In genomic region chr14:55495509-55496240, GRCm38 (mm10) we compare ENCODE assay signal across 34 mouse cellular contexts. TPM values are rescaled to one million over a fixed set of nuclear protein-coding genes. Genes with fewer than 3 reads are reported as not detected.
DNase-seq lines count a peak whose midpoint lies in the region; ATAC-seq lines count a peak whose summit lies in the region.
"Had no signal": no experiment of that assay in that cellular context is flagged by ENCODE, and none has a peak within 500 bp of the region (broad histone marks: within the 10 kb centered on the region; RNA-seq: fewer than 3 reads in every experiment).

No protein-coding gene starts in this region.

- 0 out of 2 replicates have a peak overlapping the region, but pooled peaks have one; percentile 58 for H3K27ac ChIP-seq in heart, embryonic 15.5 days
- H3K27ac ChIP-seq: embryonic facial prominence, embryonic 13.5 days; forebrain, embryonic 10.5 days; forebrain, embryonic 15.5 days; gastrocnemius, adult 2 months; hindbrain, embryonic 14.5 days; liver, embryonic 14.5 days; midbrain, embryonic 12.5 days had no signal

- WGBS in heart, embryonic 15.5 days = 66% methylated on average over 20 of the region's 20 CpGs

- peak; percentile 53 for DNase-seq in cerebellum, adult 11 months
- DNase-seq in cerebellum, postnatal 4 days (ENCODE audit: low spot score in 2 of 2) = no peak
- DNase-seq in heart, adult 8-10 months (ENCODE audit: low spot score) = no peak
- peak; percentile 53 for DNase-seq in cerebellum, adult 8-10 months
- DNase-seq in cerebellum, postnatal 25 days = peak; percentile 73 to 82
- no peak for DNase-seq in frontal cortex, postnatal 25 days (ENCODE audit: low spot score in 2 of 2)
- DNase-seq: adrenal gland, adult 8-10 months; gastrocnemius, adult 2 months; kidney, postnatal 14 days; layer of hippocampus, adult 9-11 months; liver; lung, embryonic 14.5 days; lung, postnatal 14 days; thymus, adult 2 months; thymus, postnatal 36 days had no signal

- H3K4me1 ChIP-seq in heart, embryonic 15.5 days (replicated peaks) = peaks cover 28% of the 10 kb centered on the region

- no peak overlapping the region for H3K4me3 ChIP-seq in heart, embryonic 15.5 days
- H3K4me3 ChIP-seq: embryonic facial prominence, embryonic 13.5 days; forebrain, embryonic 10.5 days; forebrain, embryonic 15.5 days; gastrocnemius, adult 2 months; midbrain, embryonic 12.5 days had no signal

- no peaks in the 10 kb centered on the region for H3K36me3 ChIP-seq in heart, embryonic 15.5 days

- no peaks in the 10 kb centered on the region for H3K9me3 ChIP-seq in heart, embryonic 15.5 days (replicated peaks)
- H3K9me3 ChIP-seq: embryonic facial prominence, embryonic 13.5 days; forebrain, embryonic 10.5 days; forebrain, embryonic 15.5 days; midbrain, embryonic 12.5 days had no signal

- no peak overlapping the region for H3K9ac ChIP-seq in heart, embryonic 15.5 days
- H3K9ac ChIP-seq: embryonic facial prominence, embryonic 13.5 days; forebrain, embryonic 15.5 days; hindbrain, embryonic 14.5 days; liver, embryonic 14.5 days; lung, embryonic 14.5 days; midbrain, embryonic 12.5 days had no signal

- peaks cover 4% of the 10 kb centered on the region for H3K27me3 ChIP-seq in heart, embryonic 15.5 days
- H3K27me3 ChIP-seq: CH12.LX; embryonic facial prominence, embryonic 13.5 days; forebrain, embryonic 15.5 days; midbrain, embryonic 12.5 days had no signal

- 0 out of 2 replicates have a peak overlapping the region, but pooled peaks have one; percentile 43 for H3K4me2 ChIP-seq in heart, embryonic 15.5 days
- H3K4me2 ChIP-seq: embryonic facial prominence, embryonic 13.5 days; forebrain, embryonic 15.5 days; hindbrain, embryonic 14.5 days; lung, embryonic 14.5 days; midbrain, embryonic 12.5 days had no signal

- ATAC-seq in heart, embryonic 15.5 days (replicated peaks; ENCODE audit: insufficient number of reproducible peaks, insufficient read depth, low FRiP score, low read depth) = no peak
- no peak for ATAC-seq in granulocyte monocyte progenitor cell, adult 5-6 weeks (replicated peaks; ENCODE audit: poor library complexity, severe bottlenecking)
- ATAC-seq: forebrain, embryonic 15.5 days; intestine, postnatal 0 days had no signal

RNA-seq across cellular contexts. Expression of gene Carmil3, which starts 5.2 kb away (rescaled TPM):
- 1.1 and 1.8 TPM in 2 replicates for polyA plus RNA-seq in heart, embryonic 15.5 days (2015; fragmentation: Nextera tagmentation; extraction: Ambion mirVana)
- total RNA-seq in heart, adult 8-10 months (2022) = 1 to 10 TPM; 2.4 to 3.6 (median 2.4) TPM
- not detected in 2 replicates for total RNA-seq in granulocyte monocyte progenitor cell, adult 5-6 weeks (2014; fragmentation: Nextera tagmentation)
- total RNA-seq in granulocyte monocyte progenitor cell, adult 5-6 weeks (2017) = not detected in 2 replicates
- total RNA-seq: monocyte, adult 5-6 weeks had no signal

RNA-seq across cellular contexts. Expression of gene Cpne6, which starts 14.6 kb away (rescaled TPM):
- polyA plus RNA-seq in heart, embryonic 15.5 days (2015; fragmentation: Nextera tagmentation; extraction: Ambion mirVana) = 0.30 and 0.34 TPM in 2 replicates
- under 1 TPM in 1 of 4 experiments, not detected in 3; 0.12 TPM for total RNA-seq in heart, adult 8-10 months (2022)
- total RNA-seq in granulocyte monocyte progenitor cell, adult 5-6 weeks (2014; fragmentation: Nextera tagmentation) = not detected in 2 replicates
- total RNA-seq in granulocyte monocyte progenitor cell, adult 5-6 weeks (2017) = not detected in 2 replicates
- total RNA-seq: CH12.LX; common myeloid progenitor, adult 5-6 weeks; ES-E14; gastrocnemius, adult 2 months; gastrocnemius, postnatal 4 days; hematopoietic stem cell, adult 5-6 weeks; monocyte, adult 5-6 weeks had no signal
- polyA plus RNA-seq: C2C12; limb, embryonic 11.5 days had no signal

RNA-seq across cellular contexts. Expression of gene Dhrs4, which starts 17.1 kb away (rescaled TPM):
- polyA plus RNA-seq in heart, embryonic 15.5 days (2015; fragmentation: Nextera tagmentation; extraction: Ambion mirVana) = 60.7 and 69.5 TPM in 2 replicates
- 100 to 1,000 TPM; 132 to 160 (median 146) TPM for total RNA-seq in heart, adult 8-10 months (2022)
- total RNA-seq in granulocyte monocyte progenitor cell, adult 5-6 weeks (2014; fragmentation: Nextera tagmentation) = 47.9 and 63.5 TPM in 2 replicates
- total RNA-seq in granulocyte monocyte progenitor cell, adult 5-6 weeks (2017) = 50.5 and 61.6 TPM in 2 replicates

RNA-seq across cellular contexts. Expression of gene Nrl, which starts 29.1 kb away (rescaled TPM):
- not detected in 2 replicates for polyA plus RNA-seq in heart, embryonic 15.5 days (2015; fragmentation: Nextera tagmentation; extraction: Ambion mirVana)
- total RNA-seq in heart, adult 8-10 months (2022) = not detected
- total RNA-seq in granulocyte monocyte progenitor cell, adult 5-6 weeks (2014; fragmentation: Nextera tagmentation) = not detected in 2 replicates
- not detected in 2 replicates for total RNA-seq in granulocyte monocyte progenitor cell, adult 5-6 weeks (2017)
- total RNA-seq: adrenal gland, adult 8-10 months; common myeloid progenitor, adult 5-6 weeks; ES-E14; gastrocnemius, adult 2 months; gastrocnemius, postnatal 4 days; hematopoietic stem cell, adult 5-6 weeks; monocyte, adult 5-6 weeks had no signal
- polyA plus RNA-seq: C2C12; embryonic facial prominence, embryonic 13.5 days; forebrain, embryonic 10.5 days; heart, postnatal 0 days; intestine, postnatal 0 days; kidney, embryonic 14.5 days; limb, embryonic 11.5 days; liver, embryonic 14.5 days; lung, embryonic 14.5 days; midbrain, embryonic 12.5 days had no signal

RNA-seq across cellular contexts. Expression of gene Pck2, which starts 44.4 kb away (rescaled TPM):
- polyA plus RNA-seq in heart, embryonic 15.5 days (2015; fragmentation: Nextera tagmentation; extraction: Ambion mirVana) = 34.2 and 42.5 TPM in 2 replicates
- total RNA-seq in heart, adult 8-10 months (2022) = 10 to 100 TPM in 2 of 4 experiments, 1 to 10 TPM in 2; 6.6 to 12.5 (median 9.3) TPM
- 29.0 and 38.0 TPM in 2 replicates for total RNA-seq in granulocyte monocyte progenitor cell, adult 5-6 weeks (2014; fragmentation: Nextera tagmentation)
- total RNA-seq in granulocyte monocyte progenitor cell, adult 5-6 weeks (2017) = 37.2 TPM in 2 replicates

Comparison
In these comparisons a context has a peak if more than half of its experiments do, and no peak if none do; other contexts are left out.
1. DNase-seq: peak in cerebellum, adult 11 months (single experiment), cerebellum, adult 8-10 months (single experiment) and cerebellum, postnatal 25 days (2 of 2); none in cerebellum, postnatal 4 days (0 of 2), heart, adult 8-10 months (single experiment) and frontal cortex, postnatal 25 days (0 of 2).